Mouse (Mus musculus) heart, adult 8-10 months (tissue): Measurements from ENCODE around the gene Lrp2. TPM values are rescaled to one million over a fixed set of nuclear protein-coding genes. Genes with fewer than 3 reads are reported as not detected.
"Not testable (repeated sequence)": the region's sequence is repeated elsewhere in the genome, so short reads cannot be mapped to it uniquely, and the experiment has no call there.

Source experiments
- DNase-seq: peaks from one replicate; pipeline ENCODE4 v3.0.0; 2022; ENCODE audit warnings: low spot score
- total RNA-seq, 4 experiments: library from RNA; stranded (reverse); gene quantifications; 2 replicates each; pipeline ENCODE4 v1.2.4; 2022

The Lrp2 gene
- total RNA-seq, 4 experiments from 2014 or later: 0.57 to 1.6 (median 1.1) TPM

GRCm38 (mm10) chr2:69582861-69583260 is 3.0 kb downstream of the Lrp2 start:
- DNase-seq: no peak

- DNase-seq: not testable (repeated sequence)
Observed at GRCm38 (mm10) chr2:69582068-69582467, 3.8 kb downstream of the Lrp2 start.

- DNase-seq: no peak
Observed at GRCm38 (mm10) chr2:69580091-69580490, 5.8 kb downstream of the Lrp2 start.

DNA sequence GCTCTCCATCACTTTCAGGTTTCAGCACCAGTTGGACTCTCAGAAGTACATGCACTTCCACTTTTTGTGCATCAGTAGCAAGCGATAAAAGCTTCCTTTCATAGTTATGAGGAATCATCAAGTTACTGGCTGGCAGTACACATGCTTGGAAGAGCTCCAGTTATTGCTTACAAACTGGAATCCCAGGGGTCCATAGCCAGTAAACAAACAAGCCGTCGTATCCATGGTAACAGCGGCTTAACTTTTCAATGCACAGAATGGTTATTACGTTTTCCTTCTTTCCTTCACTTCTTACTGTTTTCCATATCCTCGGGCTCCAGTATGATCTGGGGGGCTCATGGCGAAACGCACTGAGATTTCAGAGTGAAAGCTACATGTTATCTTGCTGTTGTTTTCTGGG is 7.7 kb downstream of the Lrp2 start:
- no peak for DNase-seq

GRCm38 (mm10) chr2:69576531-69576930 is 9.3 kb downstream of the Lrp2 start:
- DNase-seq: no peak

DNA sequence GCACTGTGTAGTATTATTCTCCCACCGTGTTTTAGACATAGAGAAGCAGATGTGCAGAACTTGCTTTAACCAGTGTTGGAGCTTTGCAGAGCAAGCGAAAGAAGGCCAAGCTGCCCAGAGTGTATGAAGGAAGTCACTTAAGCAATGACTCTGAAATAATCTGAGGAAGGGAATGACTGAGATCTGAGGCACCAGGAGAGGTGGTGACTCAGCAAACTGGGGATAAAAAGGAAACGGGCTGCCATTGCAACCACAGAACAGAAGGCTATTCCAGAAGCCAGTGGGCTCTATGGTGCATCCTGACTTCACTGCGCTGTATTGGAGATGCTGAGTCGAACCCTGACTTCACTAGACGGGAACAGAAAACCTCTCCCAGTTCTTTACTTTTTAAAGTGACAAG is 10.9 kb downstream of the Lrp2 start:
- DNase-seq: no peak

GRCm38 (mm10) chr2:69574261-69574660 is 11.6 kb downstream of the Lrp2 start:
- DNase-seq: no peak

- no peak for DNase-seq
Observed at GRCm38 (mm10) chr2:69573733-69574054, 12.2 kb downstream of the Lrp2 start.

DNA sequence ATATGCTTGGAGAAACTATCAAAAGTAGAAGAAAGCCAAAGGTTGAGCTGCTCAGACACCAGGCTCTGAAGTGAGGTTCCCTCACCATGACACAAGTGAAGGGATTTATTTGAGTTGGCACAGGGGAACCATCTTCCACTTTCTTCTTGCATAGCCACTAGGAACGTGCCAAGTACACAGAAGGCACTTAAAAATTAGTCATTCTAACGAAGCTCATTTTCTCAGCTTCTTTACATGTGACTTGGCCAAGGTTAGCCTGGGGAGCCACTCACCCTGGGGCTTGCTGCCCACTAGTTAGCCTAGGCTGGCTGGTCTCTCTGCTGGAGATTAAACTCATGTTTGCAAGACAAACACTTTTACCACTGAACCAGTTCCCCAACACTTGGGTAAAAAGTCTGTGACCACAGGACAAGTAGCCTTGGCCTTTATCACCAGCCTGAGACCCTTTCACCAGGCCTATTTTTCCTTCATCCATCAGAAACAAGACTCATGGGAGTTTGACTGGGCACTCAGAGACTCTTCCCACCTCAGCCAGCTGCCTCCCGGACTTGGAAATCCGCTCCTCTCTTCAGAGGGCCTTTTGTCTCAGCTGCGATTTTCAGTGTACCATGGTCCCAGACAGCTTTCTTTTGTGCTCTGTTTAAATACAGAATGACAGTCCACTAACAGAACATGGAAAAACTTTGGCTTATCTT is 12.7 kb downstream of the Lrp2 start:
- DNase-seq: no peak

DNA sequence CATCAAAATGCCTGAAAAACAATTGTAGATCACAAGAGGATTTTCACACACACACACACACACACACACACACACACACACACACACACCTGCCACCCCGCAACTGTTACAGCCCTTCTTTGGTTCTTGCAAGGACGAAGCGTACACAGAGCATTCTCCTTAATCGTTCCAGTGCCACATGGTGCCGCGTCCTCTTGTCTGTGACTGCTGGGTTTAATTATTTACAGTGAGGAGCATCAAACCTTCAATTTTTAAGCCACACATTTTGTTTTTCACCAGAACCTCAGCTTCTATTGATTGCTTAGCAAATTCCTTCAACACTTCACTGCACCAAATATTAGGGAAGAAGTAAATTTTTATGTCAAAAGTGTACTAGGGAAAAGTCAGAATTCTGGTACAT is 15.3 kb downstream of the Lrp2 start:
- DNase-seq: no peak

- DNase-seq: no peak
Observed at GRCm38 (mm10) chr2:69566281-69566680, 19.6 kb downstream of the Lrp2 start.

DNA sequence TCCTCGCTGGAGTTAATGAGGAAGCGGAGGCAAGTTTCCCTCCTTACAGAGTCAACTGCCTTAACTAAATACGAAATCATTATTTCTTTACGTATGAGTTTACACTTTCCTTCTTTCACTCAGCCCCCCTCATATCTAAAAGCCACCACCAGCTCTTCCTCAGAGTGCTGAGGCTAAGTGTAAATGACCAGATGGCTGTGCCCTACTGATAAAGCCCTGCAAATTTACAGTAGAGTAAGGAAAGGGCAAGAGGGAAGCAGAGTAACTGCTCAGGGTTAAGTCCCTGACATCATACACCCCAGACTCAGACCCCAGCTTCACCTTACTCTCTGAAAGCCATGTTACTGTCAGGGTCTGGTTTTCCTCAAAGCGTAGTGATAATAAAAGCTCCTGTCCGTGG is 22.4 kb downstream of the Lrp2 start:
- no peak for DNase-seq

- no peak for DNase-seq
Observed at GRCm38 (mm10) chr2:69562761-69563160, 23.1 kb downstream of the Lrp2 start.

- DNase-seq: no peak
Observed at GRCm38 (mm10) chr2:69560221-69560620, 25.6 kb downstream of the Lrp2 start.

GRCm38 (mm10) chr2:69559380-69559779 is 26.5 kb downstream of the Lrp2 start:
- DNase-seq: no peak

DNA sequence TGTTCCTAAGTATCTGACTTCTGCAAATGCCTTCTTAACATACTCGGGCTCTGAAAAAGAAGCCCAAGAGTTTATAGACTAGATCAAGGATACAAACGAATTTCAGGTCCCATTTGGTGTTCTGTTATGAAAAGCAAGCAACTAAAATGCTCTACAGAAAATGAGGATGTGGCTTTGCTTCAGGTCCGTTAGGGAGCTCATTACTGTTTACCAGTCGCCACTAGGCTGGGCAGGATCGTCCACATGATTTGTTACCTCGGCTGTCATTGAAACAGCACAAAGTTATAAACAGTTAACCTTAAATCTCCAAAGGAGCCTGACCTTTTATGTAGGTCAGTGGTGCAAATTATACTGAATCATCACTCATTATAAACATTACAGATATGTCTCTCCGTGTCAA is 29.2 kb downstream of the Lrp2 start:
- no peak for DNase-seq

DNA sequence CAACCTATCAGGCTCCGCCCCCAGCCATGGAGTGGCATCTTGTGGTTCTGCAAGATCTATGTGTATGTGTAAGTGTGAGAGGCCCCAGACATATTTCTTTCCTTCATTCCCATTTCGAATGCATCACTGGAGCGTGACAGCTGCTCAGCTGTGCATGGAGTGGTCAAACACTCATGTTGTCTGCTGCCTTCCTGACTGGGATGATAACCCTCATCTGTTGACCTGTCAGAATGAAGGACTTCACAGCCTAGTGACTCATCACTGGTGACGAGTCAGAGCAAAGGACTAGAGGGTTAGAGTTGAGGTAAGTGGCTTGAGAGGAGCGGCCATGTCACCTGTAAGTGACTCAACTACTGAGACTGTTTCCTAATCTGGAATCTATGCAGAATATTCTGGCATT is 34.2 kb downstream of the Lrp2 start:
- no peak for DNase-seq

DNA sequence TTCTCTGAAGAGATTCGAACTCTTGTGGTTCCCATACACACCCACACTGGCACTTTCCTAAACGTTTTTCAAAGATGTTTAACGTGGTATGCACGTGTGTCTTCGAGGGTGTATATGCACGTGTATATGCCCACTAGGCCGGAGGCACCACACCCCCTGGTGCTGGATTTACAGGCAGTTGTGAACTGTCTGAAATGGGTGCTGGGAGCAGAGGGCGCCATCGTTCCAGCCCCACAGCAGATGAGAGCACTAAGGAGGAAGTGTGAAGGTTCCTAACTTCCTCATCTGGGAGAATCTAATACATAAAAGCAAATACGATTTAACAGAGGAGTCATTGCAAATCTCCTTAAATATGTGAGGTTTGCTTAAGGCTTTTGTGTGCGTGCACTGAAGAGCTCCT is 39.0 kb downstream of the Lrp2 start:
- no peak for DNase-seq

- no peak for DNase-seq
Observed at GRCm38 (mm10) chr2:69536018-69536417, 49.8 kb downstream of the Lrp2 start.

GRCm38 (mm10) chr2:69531528-69532055 is 54.3 kb downstream of the Lrp2 start:
- no peak for DNase-seq

- DNase-seq: no peak
Observed at GRCm38 (mm10) chr2:69530691-69531527, 55.0 kb downstream of the Lrp2 start.

DNA sequence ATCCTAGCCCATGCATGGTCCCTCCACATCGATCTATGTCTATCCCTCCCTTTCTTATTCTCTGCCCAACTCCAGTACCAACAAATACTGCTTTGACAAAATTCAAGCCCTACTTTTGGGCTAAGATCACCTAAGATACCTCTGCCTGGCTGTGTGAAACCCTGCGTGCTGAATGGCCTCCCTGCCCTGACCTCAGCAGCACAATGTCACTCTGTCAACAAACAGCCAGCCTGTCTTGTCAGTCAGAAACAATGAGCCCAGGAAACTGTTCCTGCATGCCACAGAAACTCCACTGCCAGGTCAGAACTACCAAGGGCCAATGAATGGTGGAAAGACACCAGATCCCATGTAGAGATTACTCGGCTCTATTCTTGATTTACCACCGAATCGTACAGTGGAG is 55.7 kb downstream of the Lrp2 start:
- DNase-seq: no peak

DNA sequence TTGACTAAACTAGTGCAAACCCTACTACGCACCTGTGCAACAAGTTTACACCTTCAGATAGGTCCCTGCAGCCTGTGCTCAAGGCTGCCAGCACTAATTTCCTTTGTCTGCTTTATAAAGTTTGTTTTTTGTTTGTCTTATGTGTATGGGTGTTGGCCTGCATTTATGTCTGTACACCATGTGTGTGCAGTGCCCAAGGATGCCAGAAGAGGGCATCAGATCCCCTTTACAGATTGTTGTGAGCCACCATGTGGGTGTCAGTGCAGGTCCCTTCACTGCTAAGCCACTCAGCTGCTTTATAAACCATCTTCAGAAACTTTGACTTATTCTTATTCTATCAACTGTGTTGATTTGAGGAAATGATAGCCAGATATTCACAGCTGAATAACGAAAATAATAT is 65.6 kb downstream of the Lrp2 start:
- no peak for DNase-seq
